Mouse (Mus musculus) thymus, postnatal 0 days (tissue): ENCODE measurements around the gene Apoc2. TPM values are rescaled to one million over a fixed set of nuclear protein-coding genes. Genes with fewer than 3 reads are reported as not detected.

ENCODE experiments used
- DNase-seq: peaks from one replicate; pipeline ENCODE4 v3.0.0-alpha.2; 2015; ENCODE audit warnings: low spot score
- polyA plus RNA-seq: library from polyadenylated mRNA; unstranded; fragments of >200 nt; fragmentation: Nextera tagmentation; extraction: Ambion mirVana; gene quantifications from 2 replicates; pipeline ENCODE4 v1.2.1, GENCODE M21; 2015

Apoc2 gene
- polyA plus RNA-seq, 1 experiment from 2014 or later, result 3.4 TPM

- DNase-seq, result no peak
Observed at GRCm38 (mm10) chr7:19680702-19681101, 3.0 kb upstream of the Apoc2 start.

GRCm38 (mm10) chr7:19678901-19679300 is 1.2 kb upstream of the Apoc2 start:
- DNase-seq, result no peak

GRCm38 (mm10) chr7:19676662-19677061 is 1.1 kb downstream of the Apoc2 start:
- DNase-seq, result no peak

- no peak for DNase-seq
Observed at GRCm38 (mm10) chr7:19675824-19676223, 1.9 kb downstream of the Apoc2 start.

GRCm38 (mm10) chr7:19673083-19673699 is 4.5 kb downstream of the Apoc2 start:
- DNase-seq, result no peak

- DNase-seq, result no peak
Observed at GRCm38 (mm10) chr7:19671511-19671910, 6.2 kb downstream of the Apoc2 start.

- DNase-seq, result peak; percentile 93
Observed at GRCm38 (mm10) chr7:19668947-19669721, 8.6 kb downstream of the Apoc2 start.

GRCm38 (mm10) chr7:19667434-19667833 is 10.3 kb downstream of the Apoc2 start:
- no peak for DNase-seq

- DNase-seq, result peak; percentile 23
Observed at GRCm38 (mm10) chr7:19666750-19667149, 11.0 kb downstream of the Apoc2 start.

- DNase-seq, result peak; percentile 99
Observed at GRCm38 (mm10) chr7:19664955-19665841, 12.5 kb downstream of the Apoc2 start, which contains the start of gene Clptm1. Gene Clptm1 (minus strand): TSS chr7:19665033.

- DNase-seq, result no peak
Observed at GRCm38 (mm10) chr7:19664455-19664954, 13.2 kb downstream of the Apoc2 start.

GRCm38 (mm10) chr7:19663940-19664339 is 13.8 kb downstream of the Apoc2 start:
- no peak for DNase-seq

GRCm38 (mm10) chr7:19652614-19653013 is 25.1 kb downstream of the Apoc2 start:
- no peak for DNase-seq

- no peak for DNase-seq
Observed at GRCm38 (mm10) chr7:19651063-19651786, 26.5 kb downstream of the Apoc2 start.

GRCm38 (mm10) chr7:19641223-19641622 is 36.5 kb downstream of the Apoc2 start:
- DNase-seq, result no peak

- DNase-seq, result no peak
Observed at GRCm38 (mm10) chr7:19635074-19635827, 42.5 kb downstream of the Apoc2 start.

GRCm38 (mm10) chr7:19634591-19634990 is 43.1 kb downstream of the Apoc2 start:
- DNase-seq, result no peak

- DNase-seq, result no peak
Observed at GRCm38 (mm10) chr7:19633855-19634254, 43.9 kb downstream of the Apoc2 start.

- DNase-seq, result no peak
Observed at GRCm38 (mm10) chr7:19633197-19633596, 44.5 kb downstream of the Apoc2 start.

GRCm38 (mm10) chr7:19632720-19633119 is 45.0 kb downstream of the Apoc2 start:
- DNase-seq, result no peak
